Mouse (Mus musculus): ENCODE measurements at regions not wholly inside any gene's neighbourhood (a gene's known extent, or its start where the extent isn't known, plus 50 kb on each side); places are given as distances from the start of the nearest gene placed in this dataset.

GRCm38 (mm10) chr11:39298782-39299181, 1396.2 kb downstream of the Mat2b start:
- no peak for ATAC-seq
- Histone ChIP-seq H3K4me2 (no peak overlapping the region), H3K36me3 (ENCODE audit: poor library complexity, severe bottlenecking) (no peaks in the 10 kb centered on the region), H3K27ac (no peak overlapping the region), H3K4me1 (no peaks in the 10 kb centered on the region), H3K4me3 (no peak overlapping the region), H3K9me3 (replicated peaks) (no peaks in the 10 kb centered on the region), H3K9ac (no peak overlapping the region), H3K27me3 (no peaks in the 10 kb centered on the region)

DNA sequence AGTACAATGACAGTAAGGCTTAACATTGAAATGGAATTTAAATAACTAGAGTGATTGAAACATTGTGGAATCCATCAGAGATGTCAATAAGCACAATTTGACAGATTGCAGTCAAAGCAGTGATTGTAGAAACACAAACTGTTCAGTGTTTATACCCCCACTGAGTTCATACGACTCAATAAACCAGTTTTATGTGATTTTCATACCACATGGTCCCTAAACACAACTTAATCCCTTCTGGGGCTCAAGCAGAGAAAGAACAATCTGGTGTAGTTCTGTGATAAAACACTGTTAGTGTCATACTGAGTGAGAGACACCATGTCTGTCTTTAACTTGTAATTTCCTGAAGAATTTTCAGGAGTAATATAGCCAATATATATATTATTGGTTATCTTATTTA, 1439.6 kb downstream of the Mat2b start:
- no peak overlapping the region for H3K4me3 ChIP-seq
- H3K27me3 ChIP-seq: no peaks in the 10 kb centered on the region
- 56% methylated on average over 1 of the region's 1 CpGs for WGBS
- peak; percentile 58; the same call in 1 of the 2 replicates for ATAC-seq
- H3K9ac ChIP-seq: no peak overlapping the region
- H3K36me3 ChIP-seq (ENCODE audit: poor library complexity, severe bottlenecking): no peaks in the 10 kb centered on the region
- no peak overlapping the region for H3K4me2 ChIP-seq
- no peaks in the 10 kb centered on the region for H3K4me1 ChIP-seq
- H3K9me3 ChIP-seq (replicated peaks): no peaks in the 10 kb centered on the region
- no peak overlapping the region for H3K27ac ChIP-seq

- no peak overlapping the region for H3K4me3 ChIP-seq
- no peak overlapping the region for H3K27ac ChIP-seq
- H3K36me3 ChIP-seq (ENCODE audit: poor library complexity, severe bottlenecking): no peaks in the 10 kb centered on the region
- H3K27me3 ChIP-seq: no peaks in the 10 kb centered on the region
- no peaks in the 10 kb centered on the region for H3K4me1 ChIP-seq
- H3K9me3 ChIP-seq (replicated peaks): no peaks in the 10 kb centered on the region
- no peak overlapping the region for H3K4me2 ChIP-seq
- ATAC-seq: no peak
- no peak overlapping the region for H3K9ac ChIP-seq
- 76% methylated on average over 6 of the region's 6 CpGs for WGBS
Observed at GRCm38 (mm10) chr11:39228335-39228734, 1466.7 kb downstream of the Mat2b start.

- H3K4me1 ChIP-seq: no peaks in the 10 kb centered on the region
- ATAC-seq: no peak
- H3K36me3 ChIP-seq (ENCODE audit: poor library complexity, severe bottlenecking): no peaks in the 10 kb centered on the region
- H3K27me3 ChIP-seq: no peaks in the 10 kb centered on the region
- 42% methylated on average over 2 of the region's 2 CpGs for WGBS
- H3K27ac ChIP-seq: no peak overlapping the region
- no peaks in the 10 kb centered on the region for H3K9me3 ChIP-seq (replicated peaks)
- H3K4me2 ChIP-seq: no peak overlapping the region
- no peak overlapping the region for H3K4me3 ChIP-seq
- H3K9ac ChIP-seq: no peak overlapping the region
Observed at GRCm38 (mm10) chr11:39224696-39225095, 1470.3 kb downstream of the Mat2b start.

DNA sequence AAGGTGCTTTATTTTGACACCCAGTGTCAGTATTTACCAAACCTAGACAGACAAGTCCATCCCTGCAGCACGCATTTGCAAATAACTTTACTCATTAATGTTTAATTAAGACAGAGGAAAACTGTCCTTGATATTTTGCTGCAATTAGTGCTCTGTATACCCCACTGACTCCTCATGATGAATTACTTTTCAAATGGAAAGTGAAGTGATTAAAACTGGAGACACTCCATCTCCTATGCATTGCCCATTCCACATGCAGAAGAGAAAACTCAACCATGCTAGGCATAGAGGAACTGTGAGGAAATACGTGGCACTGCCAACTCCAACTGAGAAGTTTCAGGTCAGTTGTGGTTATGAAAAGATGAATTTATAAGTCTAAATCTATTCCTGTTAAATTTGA, 1471.6 kb downstream of the Mat2b start:
- Histone ChIP-seq H3K27ac (no peak overlapping the region), H3K4me1 (no peaks in the 10 kb centered on the region)
- ATAC-seq: no peak

More for the DNA sequence above, 1471.6 kb downstream of the Mat2b start:
- WGBS: 53% methylated on average over 2 of the region's 2 CpGs
- no peak overlapping the region for H3K4me3 ChIP-seq
- no peaks in the 10 kb centered on the region for H3K27me3 ChIP-seq
- H3K4me2 ChIP-seq: no peak overlapping the region
- H3K9ac ChIP-seq: no peak overlapping the region
- H3K9me3 ChIP-seq (replicated peaks): no peaks in the 10 kb centered on the region
- no peaks in the 10 kb centered on the region for H3K36me3 ChIP-seq (ENCODE audit: poor library complexity, severe bottlenecking)
